Mouse (Mus musculus) megakaryocyte, embryonic 14.5 days (primary cell): ENCODE results near the gene Ror1. TPM values are rescaled to one million over a fixed set of nuclear protein-coding genes. Genes with fewer than 3 reads are reported as not detected.

Source experiments
- H3K27me3 ChIP-seq: replicated peaks from 2 replicates; pipeline ENCODE3; 2012; ENCODE audit warnings: inconsistent platforms
- H3K36me3 ChIP-seq: replicated peaks from 2 replicates; pipeline ENCODE3; 2012; ENCODE audit warnings: low read length, inconsistent platforms, mixed read lengths
- H3K4me1 ChIP-seq: 2 replicates; pipeline ENCODE4 v1.6.1; 2012; ENCODE audit warnings: inconsistent platforms
- H3K4me3 ChIP-seq: replicated peaks from 2 replicates; pipeline ENCODE3; 2012; ENCODE audit warnings: moderate library complexity, mild to moderate bottlenecking, inconsistent platforms
- H3K9me3 ChIP-seq: 2 replicates; pipeline ENCODE4 v1.6.1; 2012; ENCODE audit warnings: inconsistent platforms
- FLI1 ChIP-seq: IDR thresholded peaks from 2 replicates; pipeline ENCODE4 v1.6.1; 2012; ENCODE audit warnings: low read length, inconsistent platforms, mixed read lengths
- GATA1 ChIP-seq: IDR thresholded peaks from 3 replicates; pipeline ENCODE4 v1.6.1; 2012; ENCODE audit warnings: mixed read lengths, low read length, inconsistent platforms, borderline replicate concordance
- polyA plus RNA-seq: library from polyadenylated mRNA; stranded (reverse); fragments of >175 nt; gene quantifications from 2 replicates; pipeline ENCODE4 v1.2.3, GENCODE M21; 2012; ENCODE audit warnings: low replicate concordance; ENCODE audit not compliant: insufficient read depth

Gene Ror1
- polyA plus RNA-seq, 1 experiment = not detected

- Histone ChIP-seq H3K9me3 (no peaks in the 10 kb centered on the region), H3K27me3 (no peaks in the 10 kb centered on the region), H3K4me3 (no peak overlapping the region), H3K4me1 (no peaks in the 10 kb centered on the region), H3K36me3 (no peaks in the 10 kb centered on the region)
- TF ChIP-seq FLI1 (no peak), GATA1 (no peak)
Observed at GRCm38 (mm10) chr4:100233770-100234169, 138.2 kb downstream of the Ror1 start.

- no peaks in the 10 kb centered on the region for H3K9me3 ChIP-seq
- TF ChIP-seq GATA1 (no peak), FLI1 (no peak)
- no peaks in the 10 kb centered on the region for H3K27me3 ChIP-seq
- H3K36me3 ChIP-seq = no peaks in the 10 kb centered on the region
- no peaks in the 10 kb centered on the region for H3K4me1 ChIP-seq
- H3K4me3 ChIP-seq = no peak overlapping the region
Observed at GRCm38 (mm10) chr4:100236339-100236738, 140.7 kb downstream of the Ror1 start.

GRCm38 (mm10) chr4:100242061-100242756 lies 146.6 kb downstream of the Ror1 start:
- Histone ChIP-seq H3K4me1 (no peaks in the 10 kb centered on the region), H3K36me3 (no peaks in the 10 kb centered on the region), H3K27me3 (no peaks in the 10 kb centered on the region), H3K4me3 (no peak overlapping the region), H3K9me3 (no peaks in the 10 kb centered on the region)
- TF ChIP-seq FLI1 = no peak
- TF ChIP-seq GATA1 = no peak

- Histone ChIP-seq H3K27me3 (no peaks in the 10 kb centered on the region), H3K4me3 (no peak overlapping the region), H3K36me3 (no peaks in the 10 kb centered on the region), H3K9me3 (no peaks in the 10 kb centered on the region), H3K4me1 (no peaks in the 10 kb centered on the region)
- TF ChIP-seq GATA1 (no peak), FLI1 (no peak)
Observed at GRCm38 (mm10) chr4:100244250-100244649, 148.7 kb downstream of the Ror1 start.

- Histone ChIP-seq H3K27me3 (no peaks in the 10 kb centered on the region), H3K4me3 (no peak overlapping the region), H3K4me1 (no peaks in the 10 kb centered on the region), H3K36me3 (no peaks in the 10 kb centered on the region), H3K9me3 (no peaks in the 10 kb centered on the region)
- no peak for TF ChIP-seq GATA1
- TF ChIP-seq FLI1 = no peak
Observed at GRCm38 (mm10) chr4:100244701-100245100, 149.1 kb downstream of the Ror1 start.

GRCm38 (mm10) chr4:100247826-100248225 lies 152.2 kb downstream of the Ror1 start:
- Histone ChIP-seq H3K36me3 (no peaks in the 10 kb centered on the region), H3K9me3 (no peaks in the 10 kb centered on the region), H3K4me1 (no peaks in the 10 kb centered on the region), H3K27me3 (no peaks in the 10 kb centered on the region), H3K4me3 (no peak overlapping the region)
- TF ChIP-seq FLI1 (no peak), GATA1 (no peak)

GRCm38 (mm10) chr4:100248273-100248672 lies 152.7 kb downstream of the Ror1 start:
- Histone ChIP-seq H3K36me3 (no peaks in the 10 kb centered on the region), H3K9me3 (no peaks in the 10 kb centered on the region), H3K4me1 (no peaks in the 10 kb centered on the region), H3K27me3 (no peaks in the 10 kb centered on the region), H3K4me3 (no peak overlapping the region)
- TF ChIP-seq GATA1 (no peak), FLI1 (no peak)

GRCm38 (mm10) chr4:100251270-100251669 lies 155.7 kb downstream of the Ror1 start:
- no peak overlapping the region for H3K4me3 ChIP-seq
- no peak for TF ChIP-seq FLI1
- no peak for TF ChIP-seq GATA1

GRCm38 (mm10) chr4:100252050-100252449 lies 156.5 kb downstream of the Ror1 start:
- H3K36me3 ChIP-seq = no peaks in the 10 kb centered on the region
- no peaks in the 10 kb centered on the region for H3K4me1 ChIP-seq
- H3K4me3 ChIP-seq = no peak overlapping the region
- peaks cover 12% of the 10 kb centered on the region for H3K9me3 ChIP-seq
- TF ChIP-seq GATA1 (no peak), FLI1 (no peak)
- H3K27me3 ChIP-seq = no peaks in the 10 kb centered on the region

More at GRCm38 (mm10) chr4:100251270-100251669, 155.7 kb downstream of the Ror1 start:
- Histone ChIP-seq H3K36me3 (no peaks in the 10 kb centered on the region), H3K27me3 (no peaks in the 10 kb centered on the region), H3K4me1 (no peaks in the 10 kb centered on the region), H3K9me3 (peaks cover 9% of the 10 kb centered on the region)

GRCm38 (mm10) chr4:100252646-100253045 lies 157.1 kb downstream of the Ror1 start:
- H3K9me3 ChIP-seq = peaks cover 12% of the 10 kb centered on the region
- no peaks in the 10 kb centered on the region for H3K27me3 ChIP-seq
- no peak for TF ChIP-seq FLI1
- TF ChIP-seq GATA1 = no peak

More at GRCm38 (mm10) chr4:100252646-100253045, 157.1 kb downstream of the Ror1 start:
- H3K4me3 ChIP-seq = no peak overlapping the region
- H3K4me1 ChIP-seq = no peaks in the 10 kb centered on the region
- H3K36me3 ChIP-seq = no peaks in the 10 kb centered on the region
